Mouse (Mus musculus): Measurements from ENCODE around the gene Mrpl16.

DNA sequence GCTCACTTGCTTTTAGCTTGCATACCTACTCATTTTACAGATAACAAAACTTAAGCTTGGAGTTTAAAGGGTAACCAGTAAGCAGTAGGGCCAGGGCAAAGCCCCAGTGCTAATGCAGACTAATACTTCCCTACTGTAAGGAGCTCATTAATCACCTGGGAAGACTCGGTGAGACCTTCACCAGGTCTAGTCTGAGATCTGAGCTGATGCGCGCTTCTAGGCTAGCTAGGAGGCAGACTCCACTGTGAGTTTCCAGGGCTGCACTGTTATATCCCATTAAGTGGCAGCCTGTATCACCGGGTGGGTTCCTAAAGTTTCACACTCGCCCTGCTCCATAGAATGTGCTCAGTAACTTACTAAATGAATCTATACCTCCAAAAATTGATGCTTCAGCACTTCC is 47.4 kb downstream of the Mrpl16 start:
- TF ChIP-seq POLR2A (IDR thresholded peaks at IDR 0.05; ENCODE audit: borderline replicate concordance, extremely low read depth, low read depth, low read length): no peak
- TF ChIP-seq CTCF (IDR thresholded peaks at IDR 0.05; ENCODE audit: insufficient read depth, low read length): no peak

All from lung, adult 2 months (tissue).